Mouse (Mus musculus): ENCODE measurements around the gene Ass1. TPM values are rescaled to one million over a fixed set of nuclear protein-coding genes. Genes with fewer than 3 reads are reported as not detected.
A peak's percentile ranks its signal among the peaks of the same experiment; 100 is the strongest.

The Ass1 gene
- polyA plus RNA-seq, 1 experiment = 5.3 TPM

GRCm38 (mm10) chr2:31450661-31451060 is 19.3 kb upstream of the Ass1 start:
- Histone ChIP-seq H3K27ac (replicated peaks; ENCODE audit: low read depth, low read length) (no peak overlapping the region), H3K4me3 (ENCODE audit: insufficient read depth, low read depth, low read length) (no peak overlapping the region), H3K4me1 (ENCODE audit: control insufficient read depth, insufficient read depth, insufficient read length, low read length) (0 out of 2 replicates have a peak, but pooled peaks cover 8% of the 10 kb centered on the region)

GRCm38 (mm10) chr2:31451530-31451929 is 18.5 kb upstream of the Ass1 start:
- Histone ChIP-seq H3K4me3 (ENCODE audit: insufficient read depth, low read depth, low read length) (no peak overlapping the region), H3K27ac (replicated peaks; ENCODE audit: low read depth, low read length) (no peak overlapping the region), H3K4me1 (ENCODE audit: control insufficient read depth, insufficient read depth, insufficient read length, low read length) (0 out of 2 replicates have a peak, but pooled peaks cover 8% of the 10 kb centered on the region)

- Histone ChIP-seq H3K4me3 (ENCODE audit: insufficient read depth, low read depth, low read length) (no peak overlapping the region), H3K4me1 (ENCODE audit: control insufficient read depth, insufficient read depth, insufficient read length, low read length) (0 out of 2 replicates have a peak, but pooled peaks cover 8% of the 10 kb centered on the region), H3K27ac (replicated peaks; ENCODE audit: low read depth, low read length) (no peak overlapping the region)
These were observed 17.0 kb upstream of the Ass1 start for GRCm38 (mm10) chr2:31453011-31453410.

GRCm38 (mm10) chr2:31453559-31454177 is 16.3 kb upstream of the Ass1 start:
- H3K4me1 ChIP-seq (ENCODE audit: control insufficient read depth, insufficient read depth, insufficient read length, low read length) = 0 out of 2 replicates have a peak, but pooled peaks cover 8% of the 10 kb centered on the region
- peak overlapping the region; percentile 38; the same call in 1 of the 2 replicates for H3K27ac ChIP-seq (replicated peaks; ENCODE audit: low read depth, low read length)
- no peak overlapping the region for H3K4me3 ChIP-seq (ENCODE audit: insufficient read depth, low read depth, low read length)

- no peak overlapping the region for H3K4me3 ChIP-seq (ENCODE audit: insufficient read depth, low read depth, low read length)
- H3K4me1 ChIP-seq (ENCODE audit: control insufficient read depth, insufficient read depth, insufficient read length, low read length) = 0 out of 2 replicates have a peak, but pooled peaks cover 8% of the 10 kb centered on the region
- H3K27ac ChIP-seq (replicated peaks; ENCODE audit: low read depth, low read length) = peak overlapping the region; percentile 38; the same call in 1 of the 2 replicates
These were observed 15.7 kb upstream of the Ass1 start for GRCm38 (mm10) chr2:31454280-31454679.

GRCm38 (mm10) chr2:31455418-31455817 is 14.6 kb upstream of the Ass1 start:
- Histone ChIP-seq H3K27ac (replicated peaks; ENCODE audit: low read depth, low read length) (no peak overlapping the region), H3K4me3 (ENCODE audit: insufficient read depth, low read depth, low read length) (no peak overlapping the region), H3K4me1 (ENCODE audit: control insufficient read depth, insufficient read depth, insufficient read length, low read length) (0 out of 2 replicates have a peak, but pooled peaks cover 8% of the 10 kb centered on the region)

- Histone ChIP-seq H3K4me1 (ENCODE audit: control insufficient read depth, insufficient read depth, insufficient read length, low read length) (0 out of 2 replicates have a peak, but pooled peaks cover 8% of the 10 kb centered on the region), H3K4me3 (ENCODE audit: insufficient read depth, low read depth, low read length) (no peak overlapping the region), H3K27ac (replicated peaks; ENCODE audit: low read depth, low read length) (no peak overlapping the region)
These were observed 11.5 kb upstream of the Ass1 start for GRCm38 (mm10) chr2:31458460-31458859.

GRCm38 (mm10) chr2:31458989-31459936 is 10.7 kb upstream of the Ass1 start:
- Histone ChIP-seq H3K4me3 (ENCODE audit: insufficient read depth, low read depth, low read length) (no peak overlapping the region), H3K4me1 (ENCODE audit: control insufficient read depth, insufficient read depth, insufficient read length, low read length) (0 out of 2 replicates have a peak, but pooled peaks cover 3% of the 10 kb centered on the region), H3K27ac (replicated peaks; ENCODE audit: low read depth, low read length) (no peak overlapping the region)

- Histone ChIP-seq H3K4me1 (ENCODE audit: control insufficient read depth, insufficient read depth, insufficient read length, low read length) (no peaks in the 10 kb centered on the region), H3K4me3 (ENCODE audit: insufficient read depth, low read depth, low read length) (peak overlapping the region; percentile 22; the same call in 1 of the 2 replicates), H3K27ac (replicated peaks; ENCODE audit: low read depth, low read length) (no peak overlapping the region)
These were observed 9.9 kb upstream of the Ass1 start for GRCm38 (mm10) chr2:31460025-31460571.

- Histone ChIP-seq H3K4me1 (ENCODE audit: control insufficient read depth, insufficient read depth, insufficient read length, low read length) (no peaks in the 10 kb centered on the region), H3K27ac (replicated peaks; ENCODE audit: low read depth, low read length) (no peak overlapping the region), H3K4me3 (ENCODE audit: insufficient read depth, low read depth, low read length) (no peak overlapping the region)
These were observed 9.1 kb upstream of the Ass1 start for GRCm38 (mm10) chr2:31460920-31461319.

GRCm38 (mm10) chr2:31462051-31462450 is 8.0 kb upstream of the Ass1 start:
- Histone ChIP-seq H3K4me1 (ENCODE audit: control insufficient read depth, insufficient read depth, insufficient read length, low read length) (no peaks in the 10 kb centered on the region), H3K27ac (replicated peaks; ENCODE audit: low read depth, low read length) (no peak overlapping the region), H3K4me3 (ENCODE audit: insufficient read depth, low read depth, low read length) (no peak overlapping the region)

- H3K4me1 ChIP-seq (ENCODE audit: control insufficient read depth, insufficient read depth, insufficient read length, low read length) = no peaks in the 10 kb centered on the region
- H3K27ac ChIP-seq (replicated peaks; ENCODE audit: low read depth, low read length) = no peak overlapping the region
- H3K4me3 ChIP-seq (ENCODE audit: insufficient read depth, low read depth, low read length) = no peak overlapping the region
These were observed 6.8 kb upstream of the Ass1 start for GRCm38 (mm10) chr2:31463253-31463652.

GRCm38 (mm10) chr2:31463696-31464528 is 6.1 kb upstream of the Ass1 start:
- Histone ChIP-seq H3K4me3 (ENCODE audit: insufficient read depth, low read depth, low read length) (no peak overlapping the region), H3K27ac (replicated peaks; ENCODE audit: low read depth, low read length) (no peak overlapping the region), H3K4me1 (ENCODE audit: control insufficient read depth, insufficient read depth, insufficient read length, low read length) (no peaks in the 10 kb centered on the region)

- Histone ChIP-seq H3K4me1 (ENCODE audit: control insufficient read depth, insufficient read depth, insufficient read length, low read length) (no peaks in the 10 kb centered on the region), H3K4me3 (ENCODE audit: insufficient read depth, low read depth, low read length) (no peak overlapping the region), H3K27ac (replicated peaks; ENCODE audit: low read depth, low read length) (no peak overlapping the region)
These were observed 5.5 kb upstream of the Ass1 start for GRCm38 (mm10) chr2:31464529-31464910.
